ENCODE assay signal across 8 mouse cellular contexts in the genomic region with DNA sequence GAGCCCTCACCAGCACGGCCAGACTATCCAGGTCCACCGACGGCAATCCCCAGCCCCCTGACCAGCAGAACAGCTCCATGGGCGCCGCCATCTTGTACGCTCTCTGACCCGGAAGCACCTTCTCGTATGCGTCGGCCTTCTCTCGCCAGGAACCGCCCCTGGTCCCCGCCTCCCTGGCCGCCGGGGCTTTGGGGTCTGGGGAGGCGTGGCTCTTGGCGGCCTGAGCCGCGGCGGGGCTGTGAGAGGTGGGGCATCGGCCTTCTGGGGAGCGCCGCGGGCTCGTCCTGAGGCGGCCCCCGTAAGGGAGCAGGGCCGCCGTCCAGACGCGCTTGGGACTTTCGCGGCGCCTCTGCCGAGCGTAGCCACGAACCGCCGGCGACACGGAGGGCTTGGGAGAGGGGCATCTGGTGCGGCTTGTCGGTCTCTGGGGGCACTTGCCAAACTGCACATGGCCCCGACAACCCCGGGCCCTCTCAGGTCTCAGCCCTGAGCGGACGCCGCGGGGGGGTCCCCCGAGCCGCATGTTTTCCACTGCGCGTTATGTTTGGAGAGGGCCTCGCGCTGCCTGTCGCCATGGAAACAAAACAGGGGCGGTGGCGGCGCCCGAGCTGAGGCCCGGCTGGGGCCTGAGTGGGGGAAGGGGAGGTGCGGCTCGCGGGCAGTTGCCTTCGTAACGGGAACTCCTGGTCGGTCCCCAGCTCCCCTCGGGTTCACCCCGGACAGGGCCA. TPM values are rescaled to one million over a fixed set of nuclear protein-coding genes. Genes with fewer than 3 reads are reported as not detected.
A peak's percentile ranks its signal among the peaks of the same experiment; 100 is the strongest.
DNase-seq lines count a peak whose midpoint lies in the region; ATAC-seq and TF ChIP-seq lines count a peak whose summit lies in the region.

No protein-coding gene starts in this region.

- peak overlapping the region; percentile 84 for H3K9ac ChIP-seq in embryonic facial prominence, embryonic 13.5 days
- H3K9ac ChIP-seq in heart, adult 2 months (ENCODE audit: low read depth, low read length) = peak overlapping the region; percentile 95
- peak overlapping the region; percentile 86 for H3K9ac ChIP-seq in limb, embryonic 13.5 days
- H3K9ac ChIP-seq in midbrain, embryonic 15.5 days = peak overlapping the region; percentile 75

- no peak for TF ChIP-seq CTCF in heart, adult 2 months (IDR thresholded peaks at IDR 0.05)

- TF ChIP-seq POLR2A in heart, adult 2 months (IDR thresholded peaks at IDR 0.05; ENCODE audit: insufficient read depth, low read depth, low read length) = peak; percentile 75

- peak; percentile 92 for DNase-seq in 416B (ENCODE audit: low read depth)
- DNase-seq in adrenal gland, postnatal 4 days (ENCODE audit: low spot score in 2 of 2) = peak; percentile 79 to 90
- DNase-seq in heart, adult 2 months = peak; percentile 96
- DNase-seq in kidney, adult 8-10 months = peak; percentile 90 to 91
- peak; percentile 82 to 89 for DNase-seq in spleen, adult 18-20 months

- ATAC-seq in embryonic facial prominence, embryonic 13.5 days (ENCODE audit: insufficient number of reproducible peaks, insufficient read depth, low FRiP score, low TSS enrichment, low read depth) = peak; percentile 87
- peak; percentile 93 for ATAC-seq in limb, embryonic 13.5 days (ENCODE audit: low FRiP score, low read depth)
- peak; percentile 88 for ATAC-seq in midbrain, embryonic 15.5 days (replicated peaks)

- intact Hi-C loops in heart, adult 2 months (cut with DNase I) = loop anchor here (2.0 to 10.0 kb wide), 5 partner anchors 17 to 269 kb away; a partner anchor contains a TSS

- TF ChIP-seq EP300 in heart, adult 2 months (IDR thresholded peaks at IDR 0.05; ENCODE audit: insufficient read depth, low read depth, low read length) = peak; percentile 45; the same call in 1 of the 2 replicates

- peak overlapping the region; percentile 77 for H3K4me2 ChIP-seq in embryonic facial prominence, embryonic 13.5 days
- peak overlapping the region; percentile 83 for H3K4me2 ChIP-seq in limb, embryonic 13.5 days (replicated peaks)
- peak overlapping the region; percentile 88 for H3K4me2 ChIP-seq in midbrain, embryonic 15.5 days

- no peaks in the 10 kb centered on the region for H3K27me3 ChIP-seq in embryonic facial prominence, embryonic 13.5 days
- no peaks in the 10 kb centered on the region for H3K27me3 ChIP-seq in heart, adult 2 months (ENCODE audit: control insufficient read depth, insufficient read depth, low read length)
- H3K27me3 ChIP-seq in limb, embryonic 13.5 days = no peaks in the 10 kb centered on the region
- H3K27me3 ChIP-seq in midbrain, embryonic 15.5 days (replicated peaks) = no peaks in the 10 kb centered on the region

- under 1% methylated on average over 68 of the region's 69 CpGs for WGBS in embryonic facial prominence, embryonic 13.5 days
- WGBS in heart, adult 2 months = under 1% methylated on average over 61 of the region's 69 CpGs
- under 1% methylated on average over 69 of the region's 69 CpGs for WGBS in limb, embryonic 13.5 days
- under 1% methylated on average over 69 of the region's 69 CpGs for WGBS in midbrain, embryonic 15.5 days

- peaks cover 23% of the 10 kb centered on the region for H3K4me1 ChIP-seq in embryonic facial prominence, embryonic 13.5 days
- H3K4me1 ChIP-seq in heart, adult 2 months (ENCODE audit: control insufficient read depth, insufficient read depth, low read length) = peaks cover 5% of the 10 kb centered on the region
- H3K4me1 ChIP-seq in limb, embryonic 13.5 days = peaks cover 34% of the 10 kb centered on the region
- peaks cover 42% of the 10 kb centered on the region for H3K4me1 ChIP-seq in midbrain, embryonic 15.5 days

- peaks cover 26% of the 10 kb centered on the region for H3K36me3 ChIP-seq in embryonic facial prominence, embryonic 13.5 days
- H3K36me3 ChIP-seq in heart, adult 2 months (ENCODE audit: control insufficient read depth, insufficient read depth, low read length) = no peaks in the 10 kb centered on the region
- peaks cover 41% of the 10 kb centered on the region for H3K36me3 ChIP-seq in limb, embryonic 13.5 days
- H3K36me3 ChIP-seq in midbrain, embryonic 15.5 days (replicated peaks) = peaks cover 9% of the 10 kb centered on the region; the same call in 1 of the 2 replicates

- peak overlapping the region; percentile 78 for H3K4me3 ChIP-seq in embryonic facial prominence, embryonic 13.5 days
- peak overlapping the region; percentile 88 for H3K4me3 ChIP-seq in heart, adult 2 months
- peak overlapping the region; percentile 84 for H3K4me3 ChIP-seq in limb, embryonic 13.5 days
- H3K4me3 ChIP-seq in midbrain, embryonic 15.5 days = peak overlapping the region; percentile 75

- no peaks in the 10 kb centered on the region for H3K9me3 ChIP-seq in embryonic facial prominence, embryonic 13.5 days
- H3K9me3 ChIP-seq in limb, embryonic 13.5 days = no peaks in the 10 kb centered on the region
- H3K9me3 ChIP-seq in midbrain, embryonic 15.5 days = no peaks in the 10 kb centered on the region

- H3K27ac ChIP-seq in embryonic facial prominence, embryonic 13.5 days = peak overlapping the region; percentile 96
- H3K27ac ChIP-seq in heart, adult 2 months = peak overlapping the region; percentile 88
- H3K27ac ChIP-seq in limb, embryonic 13.5 days = peak overlapping the region; percentile 98
- peak overlapping the region; percentile 98 for H3K27ac ChIP-seq in midbrain, embryonic 15.5 days

- no peaks in the 10 kb centered on the region for H3K79me2 ChIP-seq in heart, adult 2 months (replicated peaks; ENCODE audit: control insufficient read depth, insufficient read depth, low read length)

RNA-seq across cellular contexts. Expression of a gene that starts 1.0 kb away (rescaled TPM):
- 10 to 100 TPM; 31.1 to 36.7 TPM for total RNA-seq in adrenal gland, postnatal 4 days (2021)
- 42.0 and 48.1 TPM in 2 replicates for polyA plus RNA-seq in embryonic facial prominence, embryonic 13.5 days (2015; fragmentation: Nextera tagmentation; extraction: Ambion mirVana)
- total RNA-seq in heart, adult 2 months (2021) = 1 to 10 TPM; 3.4 to 5.1 TPM
- 15.8 and 24.3 TPM in 2 replicates for polyA plus RNA-seq in heart, adult 2 months (2012; rRNA removed)
- polyA plus RNA-seq in limb, embryonic 13.5 days (2015; fragmentation: Nextera tagmentation; extraction: Ambion mirVana) = 63.7 and 69.8 TPM in 2 replicates
- 58.7 and 58.8 TPM in 2 replicates for polyA plus RNA-seq in midbrain, embryonic 15.5 days (2015; fragmentation: Nextera tagmentation; extraction: Ambion mirVana)

RNA-seq across cellular contexts. Expression of a gene that starts 11.2 kb away (rescaled TPM):
- 10 to 100 TPM; 60.8 to 61.2 TPM for total RNA-seq in adrenal gland, postnatal 4 days (2021)
- 34.7 TPM in 2 replicates for polyA plus RNA-seq in embryonic facial prominence, embryonic 13.5 days (2015; fragmentation: Nextera tagmentation; extraction: Ambion mirVana)
- 10 to 100 TPM; 19.9 to 20.4 TPM for total RNA-seq in heart, adult 2 months (2021)
- 26.3 and 39.2 TPM in 2 replicates for polyA plus RNA-seq in heart, adult 2 months (2012; rRNA removed)
- 35.6 and 40.2 TPM in 2 replicates for polyA plus RNA-seq in limb, embryonic 13.5 days (2015; fragmentation: Nextera tagmentation; extraction: Ambion mirVana)
- polyA plus RNA-seq in midbrain, embryonic 15.5 days (2015; fragmentation: Nextera tagmentation; extraction: Ambion mirVana) = 50.3 and 51.0 TPM in 2 replicates

RNA-seq across cellular contexts. Expression of a gene that starts 12.9 kb away (rescaled TPM):
- 100 to 1,000 TPM; 179 to 182 TPM for total RNA-seq in adrenal gland, postnatal 4 days (2021)
- 182 and 212 TPM in 2 replicates for polyA plus RNA-seq in embryonic facial prominence, embryonic 13.5 days (2015; fragmentation: Nextera tagmentation; extraction: Ambion mirVana)
- total RNA-seq in heart, adult 2 months (2021) = 10 to 100 TPM; 59.8 to 61.8 TPM
- 96.2 and 111 TPM in 2 replicates for polyA plus RNA-seq in heart, adult 2 months (2012; rRNA removed)
- polyA plus RNA-seq in limb, embryonic 13.5 days (2015; fragmentation: Nextera tagmentation; extraction: Ambion mirVana) = 202 and 205 TPM in 2 replicates
- 159 and 161 TPM in 2 replicates for polyA plus RNA-seq in midbrain, embryonic 15.5 days (2015; fragmentation: Nextera tagmentation; extraction: Ambion mirVana)

RNA-seq across cellular contexts. Expression of a gene that starts 14.9 kb away (rescaled TPM):
- total RNA-seq in adrenal gland, postnatal 4 days (2021) = 1 to 10 TPM; 1.2 to 8.9 TPM
- 1.5 and 1.6 TPM in 2 replicates for polyA plus RNA-seq in embryonic facial prominence, embryonic 13.5 days (2015; fragmentation: Nextera tagmentation; extraction: Ambion mirVana)
- under 1 TPM; 0.39 to 0.47 TPM for total RNA-seq in heart, adult 2 months (2021)
- 0.67 and 6.2 TPM in 2 replicates for polyA plus RNA-seq in heart, adult 2 months (2012; rRNA removed)
- polyA plus RNA-seq in limb, embryonic 13.5 days (2015; fragmentation: Nextera tagmentation; extraction: Ambion mirVana) = 0.64 and 1.1 TPM in 2 replicates
- 0.93 and 1.3 TPM in 2 replicates for polyA plus RNA-seq in midbrain, embryonic 15.5 days (2015; fragmentation: Nextera tagmentation; extraction: Ambion mirVana)

RNA-seq across cellular contexts. Expression of a gene that starts 31.0 kb away (rescaled TPM):
- 10 to 100 TPM; 27.2 to 34.1 TPM for total RNA-seq in adrenal gland, postnatal 4 days (2021)
- polyA plus RNA-seq in embryonic facial prominence, embryonic 13.5 days (2015; fragmentation: Nextera tagmentation; extraction: Ambion mirVana) = 31.5 and 32.6 TPM in 2 replicates
- 1 to 10 TPM; 3.9 to 5.1 TPM for total RNA-seq in heart, adult 2 months (2021)
- 12.8 and 18.0 TPM in 2 replicates for polyA plus RNA-seq in heart, adult 2 months (2012; rRNA removed)
- 34.0 and 35.2 TPM in 2 replicates for polyA plus RNA-seq in limb, embryonic 13.5 days (2015; fragmentation: Nextera tagmentation; extraction: Ambion mirVana)
- 33.5 and 37.5 TPM in 2 replicates for polyA plus RNA-seq in midbrain, embryonic 15.5 days (2015; fragmentation: Nextera tagmentation; extraction: Ambion mirVana)

Comparison
In these comparisons a context has a peak if more than half of its experiments do, and no peak if none do; other contexts are left out.
1. Peak in every context shown above with its lines: DNase-seq, ATAC-seq, H3K4me3 ChIP-seq and H3K27ac ChIP-seq.